In genomic region chr7:46099682-46100081, GRCm38 (mm10) we compare ENCODE assay signal across 10 mouse cellular contexts. TPM values are rescaled to one million over a fixed set of nuclear protein-coding genes. Genes with fewer than 3 reads are reported as not detected.
DNase-seq lines count a peak whose midpoint lies in the region; ATAC-seq and TF ChIP-seq lines count a peak whose summit lies in the region.
"Had no signal": no experiment of that assay in that cellular context is flagged by ENCODE, and none has a peak within 500 bp of the region (broad histone marks: within the 10 kb centered on the region; RNA-seq: fewer than 3 reads in every experiment).

No protein-coding gene starts in this region.

- peak overlapping the region; percentile 79 for H3K4me2 ChIP-seq in forebrain, postnatal 0 days (ENCODE audit: low read depth)

- DNase-seq in cerebellum, adult 2 months = peak; percentile 42 to 64
- no peak for DNase-seq in forebrain, postnatal 0 days
- no peak for DNase-seq in midbrain, embryonic 10.5 days (ENCODE audit: low spot score)
- DNase-seq in ovary, postnatal 36 days (ENCODE audit: low spot score) = no peak
- DNase-seq in thymus, postnatal 14 days = no peak

- ATAC-seq in cerebellum, adult (ENCODE audit: insufficient number of reproducible peaks, low FRiP score, low TSS enrichment) = no peak
- 0 out of 2 replicates have a peak, but pooled peaks have one; percentile 3 for ATAC-seq in forebrain, postnatal 0 days
- no peak for ATAC-seq in activated CD4-positive, CD25-positive, alpha-beta regulatory T cell, adult 4 months

- WGBS in cerebellum, adult 2 months = 25% methylated on average over 13 of the region's 13 CpGs
- WGBS in forebrain, postnatal 0 days = 86% methylated on average over 13 of the region's 13 CpGs
- 88% methylated on average over 13 of the region's 13 CpGs for WGBS in midbrain, embryonic 10.5 days

- H3K9ac ChIP-seq in ES-Bruce4 (ENCODE audit: low read depth, poor library complexity, severe bottlenecking) = peak overlapping the region; percentile 86; the same call in 1 of the 2 replicates
- H3K9ac ChIP-seq in forebrain, postnatal 0 days = no peak overlapping the region

- H3K9me3 ChIP-seq in ES-Bruce4 (replicated peaks; ENCODE audit: control insufficient read depth, insufficient read depth, low read length, poor library complexity, severe bottlenecking) = no peaks in the 10 kb centered on the region
- H3K9me3 ChIP-seq in forebrain, postnatal 0 days (ENCODE audit: low read length) = no peaks in the 10 kb centered on the region
- H3K9me3 ChIP-seq in midbrain, embryonic 10.5 days (replicated peaks) = no peaks in the 10 kb centered on the region

- no peaks in the 10 kb centered on the region for H3K27me3 ChIP-seq in cerebellum, adult 2 months (ENCODE audit: control insufficient read depth, insufficient read depth, low read length)
- H3K27me3 ChIP-seq in ES-Bruce4 (ENCODE audit: control insufficient read depth, insufficient read depth, low read length, poor library complexity, severe bottlenecking) = no peaks in the 10 kb centered on the region
- H3K27me3 ChIP-seq in forebrain, postnatal 0 days (ENCODE audit: insufficient read depth, low read length) = no peaks in the 10 kb centered on the region
- peaks cover 63% of the 10 kb centered on the region for H3K27me3 ChIP-seq in midbrain, embryonic 10.5 days (ENCODE audit: low read depth, poor library complexity, severe bottlenecking)

- H3K27ac ChIP-seq in cerebellum, adult 2 months (ENCODE audit: insufficient read depth, low read length) = peak overlapping the region; percentile 84
- no peak overlapping the region for H3K27ac ChIP-seq in ES-Bruce4 (ENCODE audit: insufficient read depth, low read length)
- no peak overlapping the region for H3K27ac ChIP-seq in forebrain, postnatal 0 days (ENCODE audit: low read depth, low read length)
- H3K27ac ChIP-seq in midbrain, embryonic 10.5 days (replicated peaks) = no peak overlapping the region
- H3K27ac ChIP-seq: kidney, postnatal 0 days; macrophage had no signal

- TF ChIP-seq CTCF in cerebellum, adult 2 months (IDR thresholded peaks at IDR 0.05; ENCODE audit: borderline replicate concordance, insufficient read depth, low read depth, low read length) = no peak
- no peak for TF ChIP-seq CTCF in ES-Bruce4 (IDR thresholded peaks at IDR 0.05; ENCODE audit: low read depth, low read length)
- TF ChIP-seq CTCF in forebrain, postnatal 0 days (IDR thresholded peaks at IDR 0.05; ENCODE audit: low read depth) = no peak

- H3K36me3 ChIP-seq in ES-Bruce4 (ENCODE audit: control insufficient read depth, insufficient read depth, low read length, poor library complexity, severe bottlenecking) = no peaks in the 10 kb centered on the region
- H3K36me3 ChIP-seq in forebrain, postnatal 0 days (ENCODE audit: insufficient read depth) = no peaks in the 10 kb centered on the region
- no peaks in the 10 kb centered on the region for H3K36me3 ChIP-seq in midbrain, embryonic 10.5 days

- TF ChIP-seq EP300 in ES-Bruce4 (IDR thresholded peaks at IDR 0.05; ENCODE audit: insufficient read depth, low read depth, low read length) = no peak

- peaks cover 50% of the 10 kb centered on the region for H3K4me1 ChIP-seq in cerebellum, adult 2 months (ENCODE audit: control insufficient read depth, insufficient read depth, low read length)
- H3K4me1 ChIP-seq in ES-Bruce4 (ENCODE audit: control insufficient read depth, insufficient read depth, low read length) = no peaks in the 10 kb centered on the region
- peaks cover 19% of the 10 kb centered on the region for H3K4me1 ChIP-seq in forebrain, postnatal 0 days (ENCODE audit: insufficient read depth)
- peaks cover 9% of the 10 kb centered on the region; the same call in 1 of the 2 replicates for H3K4me1 ChIP-seq in midbrain, embryonic 10.5 days

- TF ChIP-seq POLR2A in cerebellum, adult 2 months (IDR thresholded peaks at IDR 0.05; ENCODE audit: borderline replicate concordance, insufficient read depth, low read length) = no peak
- no peak for TF ChIP-seq POLR2A in ES-Bruce4 (IDR thresholded peaks at IDR 0.05; ENCODE audit: insufficient read depth, low read length)

- peak overlapping the region; percentile 91 for H3K4me3 ChIP-seq in cerebellum, adult 2 months (replicated peaks; ENCODE audit: insufficient read depth, low read depth, low read length)
- H3K4me3 ChIP-seq in ES-Bruce4 (ENCODE audit: low read depth, low read length) = peak overlapping the region; percentile 8; the same call in 1 of the 2 replicates
- peak overlapping the region; percentile 78 for H3K4me3 ChIP-seq in forebrain, postnatal 0 days (ENCODE audit: low read depth, low read length)
- H3K4me3 ChIP-seq in midbrain, embryonic 10.5 days = peak overlapping the region; percentile 74; the same call in 1 of the 2 replicates

RNA-seq across cellular contexts. Expression of gene Kcnj11, which starts 0.9 kb away (rescaled TPM):
- polyA plus RNA-seq in cerebellum, adult 2 months (2012; rRNA removed) = 42.8 and 47.5 TPM in 2 replicates
- polyA plus RNA-seq in ES-Bruce4 (2011; ENCODE audit: insufficient read depth, insufficient read length, low read depth, missing spikeins) = 1.0 and 1.5 TPM in 2 replicates
- total RNA-seq in forebrain, postnatal 0 days (2014; rRNA removed) = 13.1 TPM in 2 replicates
- polyA plus RNA-seq in forebrain, postnatal 0 days (2015; fragmentation: Nextera tagmentation; extraction: Ambion mirVana) = 2.6 TPM in 2 replicates
- 0.12 and 0.19 TPM in 2 replicates for polyA plus RNA-seq in midbrain, embryonic 10.5 days (2016; fragmentation: Nextera tagmentation; extraction: Ambion mirVana)
- not detected for polyA plus RNA-seq in activated CD4-positive, CD25-positive, alpha-beta regulatory T cell, adult 4 months (2017; shearing (Covaris generic))
- polyA plus RNA-seq: macrophage had no signal

Comparison
In these comparisons a context has a peak if more than half of its experiments do, and no peak if none do; other contexts are left out.
1. DNase-seq: peak in cerebellum, adult 2 months (2 of 2); none in forebrain, postnatal 0 days (single experiment), midbrain, embryonic 10.5 days (single experiment), ovary, postnatal 36 days (single experiment) and thymus, postnatal 14 days (single experiment).
2. H3K4me3 ChIP-seq: peak in every context shown above with its lines; median percentile 91 in cerebellum, adult 2 months; 78 in forebrain, postnatal 0 days; 74 in midbrain, embryonic 10.5 days; 8 in ES-Bruce4.
3. RNA of gene Kcnj11, which starts 0.9 kb away (polyA plus RNA-seq): 42.8 to 47.5 TPM in cerebellum, adult 2 months; 2.6 TPM in forebrain, postnatal 0 days, 1.0 to 1.5 TPM in ES-Bruce4, 0.12 to 0.19 TPM in midbrain, embryonic 10.5 days and not detected in activated CD4-positive, CD25-positive, alpha-beta regulatory T cell, adult 4 months; every median in the first group is over 10 times any median in the second.